Mouse (Mus musculus) liver, embryonic 13.5 days (tissue): ENCODE measurements at regions not wholly inside any gene's neighbourhood (a gene's known extent, or its start where the extent isn't known, plus 50 kb on each side); places are given as distances from the start of the nearest gene placed in this dataset.

Source experiments
- ATAC-seq: fragments of 200-750 bp; cut with Nextera tagmentation; 2 replicates; pipeline ENCODE4 v1.8.0; 2017; ENCODE audit warnings: low read depth, mild to moderate bottlenecking, moderate number of reproducible peaks, moderate library complexity
- DNase-seq: peaks from one replicate; pipeline ENCODE4 v3.0.0; 2022
- H3K27ac ChIP-seq: fragments of 300-500 bp; sonication (generic); 2 replicates; pipeline ENCODE4 v1.5.1; 2015; ENCODE audit warnings: moderate library complexity, mild to moderate bottlenecking, inconsistent platforms
- H3K27me3 ChIP-seq: fragments of 300-500 bp; sonication (generic); 2 replicates; pipeline ENCODE4 v1.6.1; 2015; ENCODE audit warnings: mild to moderate bottlenecking, inconsistent platforms
- H3K36me3 ChIP-seq: fragments of 300-500 bp; sonication (generic); 2 replicates; pipeline ENCODE4 v1.6.1; 2015; ENCODE audit warnings: mild to moderate bottlenecking, inconsistent platforms
- H3K4me1 ChIP-seq: fragments of 300-500 bp; sonication (generic); replicated peaks from 2 replicates; pipeline ENCODE4 v1.6.1; 2015; ENCODE audit warnings: inconsistent platforms
- H3K4me2 ChIP-seq: fragments of 300-500 bp; sonication (generic); 2 replicates; pipeline ENCODE4 v1.6.1; 2015; ENCODE audit warnings: inconsistent platforms, mild to moderate bottlenecking, moderate library complexity
- H3K4me3 ChIP-seq: fragments of 300-500 bp; sonication (generic); replicated peaks from 2 replicates; pipeline ENCODE4 v1.5.1; 2015; ENCODE audit warnings: mild to moderate bottlenecking, inconsistent platforms
- H3K9ac ChIP-seq: fragments of 300-500 bp; sonication (generic); 2 replicates; pipeline ENCODE4 v1.6.1; 2015; ENCODE audit warnings: mild to moderate bottlenecking, inconsistent platforms
- H3K9me3 ChIP-seq: fragments of 300-500 bp; sonication (generic); replicated peaks from 2 replicates; pipeline ENCODE4 v1.6.1; 2016; ENCODE audit warnings: inconsistent platforms
- WGBS: fragments of 180-500 bp; shearing (Covaris S2); methylation state at CpG from one replicate; pipeline ENCODE4 v1.1.7; 2015; ENCODE audit not compliant: insufficient replicate concordance; 5-methylcytosine and 5-hydroxymethylcytosine counted together

DNA sequence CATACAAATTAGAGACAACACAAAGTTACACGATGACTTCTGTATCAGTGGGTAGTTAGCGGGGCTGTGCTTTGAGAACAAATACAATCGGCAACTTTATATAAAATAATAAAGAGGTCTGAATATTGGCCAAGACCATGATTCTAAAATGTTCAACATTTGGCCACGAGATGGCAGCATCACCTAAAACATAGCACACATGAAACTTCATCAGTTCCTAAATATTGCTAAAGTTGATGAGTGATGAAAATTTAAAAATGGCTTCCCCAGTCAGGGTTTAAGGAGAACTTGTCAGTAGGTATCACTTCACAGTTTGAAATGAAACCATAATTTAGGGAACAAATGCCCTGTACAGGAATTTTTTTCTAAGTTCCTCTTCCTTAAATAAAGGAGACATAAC lies 824.6 kb downstream of the Basp1 start:
- no peak for DNase-seq
- H3K4me1 ChIP-seq, result no peaks in the 10 kb centered on the region
- H3K36me3 ChIP-seq, result no peaks in the 10 kb centered on the region
- no peaks in the 10 kb centered on the region for H3K9me3 ChIP-seq
- no peak overlapping the region for H3K4me2 ChIP-seq
- no peak overlapping the region for H3K4me3 ChIP-seq
- no peak overlapping the region for H3K27ac ChIP-seq
- H3K9ac ChIP-seq, result no peak overlapping the region
- no peaks in the 10 kb centered on the region for H3K27me3 ChIP-seq
- 21% methylated on average over 4 of the region's 4 CpGs for WGBS
- ATAC-seq, result no peak

DNA sequence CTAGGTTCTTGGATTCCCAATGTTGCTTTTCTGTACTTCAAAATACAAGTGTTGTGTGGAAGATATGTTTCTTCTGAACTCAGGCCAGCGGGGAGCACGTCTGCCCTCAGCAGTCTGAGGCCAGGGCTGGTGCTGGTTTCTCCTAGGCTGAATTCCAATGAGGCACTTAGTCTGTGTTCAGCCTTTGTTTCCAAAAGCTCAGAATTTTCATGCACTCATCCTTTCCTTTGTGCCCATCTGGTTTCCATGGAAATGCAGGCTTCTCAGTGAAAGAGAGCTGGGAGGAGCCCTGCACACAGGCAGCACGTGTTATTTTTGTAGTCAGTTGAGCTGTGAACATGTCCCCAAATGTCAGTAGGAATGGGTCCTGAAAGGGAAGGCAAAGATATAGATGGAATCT lies 846.6 kb downstream of the Basp1 start:
- no peak overlapping the region for H3K4me2 ChIP-seq
- 55% methylated on average over 3 of the region's 3 CpGs for WGBS

DNA sequence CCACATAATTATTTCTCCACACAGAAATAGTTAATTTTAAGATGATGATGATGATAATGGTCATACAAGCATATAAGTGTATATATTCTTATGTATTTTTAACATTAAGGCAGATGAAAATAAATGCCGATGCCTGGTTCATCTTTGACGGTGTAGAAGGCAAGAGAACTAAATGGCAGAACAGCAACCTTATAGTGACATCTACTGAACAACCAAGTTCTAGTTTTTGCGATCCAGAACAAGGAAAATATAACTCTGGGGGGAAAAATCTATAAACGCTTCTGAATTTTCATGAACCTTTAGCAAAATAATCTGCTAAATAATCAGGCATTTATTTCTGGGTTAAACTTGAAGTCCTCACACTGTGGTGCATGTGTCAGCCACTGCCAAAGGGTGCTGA lies 856.8 kb downstream of the Basp1 start:
- no peak overlapping the region for H3K4me2 ChIP-seq
- no peaks in the 10 kb centered on the region for H3K9me3 ChIP-seq
- H3K9ac ChIP-seq, result no peak overlapping the region
- H3K4me1 ChIP-seq, result no peaks in the 10 kb centered on the region
- no peaks in the 10 kb centered on the region for H3K36me3 ChIP-seq
- ATAC-seq (no peak), DNase-seq (no peak)
- no peaks in the 10 kb centered on the region for H3K27me3 ChIP-seq
- no peak overlapping the region for H3K4me3 ChIP-seq
- 62% methylated on average over 4 of the region's 4 CpGs for WGBS
- no peak overlapping the region for H3K27ac ChIP-seq

More for the DNA sequence above, 846.6 kb downstream of the Basp1 start:
- H3K4me3 ChIP-seq, result no peak overlapping the region
- H3K27ac ChIP-seq, result no peak overlapping the region
- no peak overlapping the region for H3K9ac ChIP-seq
- no peaks in the 10 kb centered on the region for H3K36me3 ChIP-seq
- no peaks in the 10 kb centered on the region for H3K27me3 ChIP-seq
- DNase-seq (no peak), ATAC-seq (no peak)
- H3K4me1 ChIP-seq, result no peaks in the 10 kb centered on the region
- H3K9me3 ChIP-seq, result no peaks in the 10 kb centered on the region

DNA sequence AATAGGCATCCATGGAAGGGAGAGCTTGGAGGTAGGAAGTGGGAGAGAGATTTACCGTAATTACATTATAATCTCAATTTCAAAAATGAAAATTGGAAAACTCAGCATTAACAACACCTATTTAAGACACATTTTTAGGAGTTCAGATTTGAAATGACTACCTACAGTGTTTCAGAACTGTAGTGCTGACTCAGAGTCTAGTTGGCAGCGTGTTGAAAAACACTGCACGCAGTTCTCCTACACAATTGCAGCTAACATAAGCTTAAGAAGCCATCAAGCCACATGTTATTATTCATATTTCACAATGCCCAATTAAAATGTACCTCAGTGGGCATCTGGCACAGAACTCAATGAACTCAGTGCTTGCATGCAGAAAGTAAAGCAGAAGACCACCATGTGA lies 863.5 kb downstream of the Basp1 start:
- DNase-seq (no peak), ATAC-seq (no peak)
- no peaks in the 10 kb centered on the region for H3K9me3 ChIP-seq
- H3K36me3 ChIP-seq, result no peaks in the 10 kb centered on the region
- no peak overlapping the region for H3K4me2 ChIP-seq
- no peaks in the 10 kb centered on the region for H3K4me1 ChIP-seq
- WGBS, result 76% methylated on average over 3 of the region's 3 CpGs
- H3K4me3 ChIP-seq, result no peak overlapping the region
- H3K9ac ChIP-seq, result no peak overlapping the region
- no peaks in the 10 kb centered on the region for H3K27me3 ChIP-seq
- H3K27ac ChIP-seq, result no peak overlapping the region

DNA sequence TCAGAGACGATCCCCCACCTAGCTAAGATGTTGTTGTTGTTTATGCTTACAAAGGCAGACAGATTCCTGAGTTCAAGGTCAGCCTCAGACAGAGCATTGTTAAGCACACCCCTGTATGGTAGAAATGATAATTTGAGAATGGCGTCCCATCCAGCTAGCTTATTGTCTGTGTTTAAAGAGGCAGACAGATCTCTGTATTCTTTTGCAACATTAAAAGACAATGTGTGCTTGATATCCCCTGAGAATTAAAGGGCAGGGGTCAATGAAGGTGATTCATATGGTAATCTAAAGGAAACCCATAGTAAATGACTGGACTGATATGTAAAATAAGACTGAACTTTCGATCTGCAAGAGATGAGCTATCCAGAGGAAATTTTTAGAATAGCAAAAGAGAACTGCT lies 883.5 kb downstream of the Basp1 start:
- Histone ChIP-seq H3K27me3 (no peaks in the 10 kb centered on the region), H3K4me3 (no peak overlapping the region), H3K9ac (no peak overlapping the region), H3K36me3 (no peaks in the 10 kb centered on the region), H3K27ac (no peak overlapping the region), H3K4me2 (no peak overlapping the region), H3K4me1 (no peaks in the 10 kb centered on the region), H3K9me3 (no peaks in the 10 kb centered on the region)
- 65% methylated on average over 3 of the region's 3 CpGs for WGBS
- ATAC-seq (no peak), DNase-seq (no peak)

DNA sequence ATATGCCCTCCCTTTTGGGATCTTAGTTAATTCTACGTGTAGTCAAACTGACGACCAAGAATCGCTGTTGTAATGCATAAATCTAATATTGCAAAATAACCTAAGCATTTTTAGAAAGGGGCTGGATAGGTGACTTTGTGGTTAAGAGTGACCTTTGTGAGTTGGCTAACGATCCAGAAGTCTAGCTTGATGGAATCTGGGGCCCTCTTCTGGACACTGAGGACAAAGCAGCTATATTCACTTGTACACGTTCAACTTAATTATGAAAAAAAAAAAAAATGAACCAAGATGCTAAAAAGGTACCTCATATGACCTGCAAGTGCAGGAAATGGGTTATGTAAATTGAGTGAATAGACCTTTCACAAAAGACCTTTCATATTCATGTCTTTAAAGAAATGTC lies 886.2 kb downstream of the Basp1 start:
- no peak overlapping the region for H3K4me3 ChIP-seq
- no peaks in the 10 kb centered on the region for H3K9me3 ChIP-seq
- H3K27ac ChIP-seq, result no peak overlapping the region
- 57% methylated on average over 5 of the region's 5 CpGs for WGBS
- ATAC-seq (no peak), DNase-seq (no peak)
- H3K36me3 ChIP-seq, result no peaks in the 10 kb centered on the region
- H3K9ac ChIP-seq, result no peak overlapping the region
- H3K4me1 ChIP-seq, result no peaks in the 10 kb centered on the region
- no peak overlapping the region for H3K4me2 ChIP-seq
- no peaks in the 10 kb centered on the region for H3K27me3 ChIP-seq

DNA sequence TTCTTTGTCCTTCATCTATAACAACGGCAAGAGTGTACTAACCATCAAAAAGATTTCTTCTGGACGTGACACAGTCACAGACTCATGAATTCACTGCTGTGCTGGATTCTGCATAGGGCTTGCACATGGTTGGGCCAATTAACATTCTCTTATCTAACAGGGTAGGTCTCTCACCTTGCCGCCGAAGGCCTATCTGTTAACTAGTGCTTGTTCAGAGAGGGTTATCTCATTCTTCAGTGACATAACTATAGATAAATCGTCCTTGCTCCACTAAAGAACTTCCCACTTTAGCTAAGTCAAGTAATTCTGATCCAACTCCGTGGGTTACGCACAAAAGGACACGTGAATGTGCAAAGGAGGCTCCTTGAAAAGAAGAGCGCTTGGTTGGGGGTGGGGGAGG lies 899.6 kb downstream of the Basp1 start:
- ATAC-seq, result no peak
- H3K4me1 ChIP-seq, result no peaks in the 10 kb centered on the region
- no peak overlapping the region for H3K4me3 ChIP-seq
- H3K27ac ChIP-seq, result no peak overlapping the region
- H3K9ac ChIP-seq, result no peak overlapping the region
- no peak overlapping the region for H3K4me2 ChIP-seq
- no peak for DNase-seq
- no peaks in the 10 kb centered on the region for H3K9me3 ChIP-seq
- no peaks in the 10 kb centered on the region for H3K27me3 ChIP-seq
- H3K36me3 ChIP-seq, result no peaks in the 10 kb centered on the region
- WGBS, result 61% methylated on average over 9 of the region's 9 CpGs

DNA sequence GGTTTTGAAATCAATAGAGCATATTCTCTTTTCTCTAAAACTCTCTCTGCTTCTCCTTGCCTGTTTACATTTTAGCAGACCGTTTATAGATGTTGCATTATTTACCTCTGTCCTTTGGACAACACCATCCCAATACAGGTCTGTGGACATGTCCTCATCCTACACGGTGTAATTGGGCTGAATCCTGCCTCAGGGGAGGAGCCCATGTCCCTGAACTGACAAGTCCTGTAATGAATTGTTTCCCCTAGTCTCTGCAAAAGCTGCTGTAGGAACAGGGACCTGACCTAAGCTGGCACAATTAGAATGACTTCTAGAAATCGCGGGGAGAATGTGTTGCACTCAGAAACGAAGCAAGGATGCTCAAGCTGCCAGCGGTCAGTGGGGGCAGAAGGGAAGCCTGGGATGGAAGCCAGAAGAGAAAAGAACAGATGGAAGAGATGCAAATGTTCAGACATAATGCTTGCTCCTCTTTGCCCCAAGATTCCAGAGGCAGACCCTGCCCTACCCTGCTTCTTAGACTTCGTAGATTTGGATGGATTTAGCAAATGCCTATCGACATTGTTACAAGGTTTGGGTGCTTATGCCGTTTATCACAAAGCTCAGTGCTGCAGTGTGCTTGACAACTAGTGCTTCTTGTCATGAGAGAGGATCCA lies 911.5 kb downstream of the Basp1 start:
- Histone ChIP-seq H3K36me3 (no peaks in the 10 kb centered on the region), H3K4me1 (no peaks in the 10 kb centered on the region), H3K9me3 (no peaks in the 10 kb centered on the region; the same call in 1 of the 2 replicates), H3K4me2 (no peak overlapping the region), H3K27me3 (no peaks in the 10 kb centered on the region), H3K4me3 (no peak overlapping the region), H3K9ac (no peak overlapping the region), H3K27ac (no peak overlapping the region)
- WGBS, result 65% methylated on average over 9 of the region's 9 CpGs
- DNase-seq (no peak), ATAC-seq (no peak)

DNA sequence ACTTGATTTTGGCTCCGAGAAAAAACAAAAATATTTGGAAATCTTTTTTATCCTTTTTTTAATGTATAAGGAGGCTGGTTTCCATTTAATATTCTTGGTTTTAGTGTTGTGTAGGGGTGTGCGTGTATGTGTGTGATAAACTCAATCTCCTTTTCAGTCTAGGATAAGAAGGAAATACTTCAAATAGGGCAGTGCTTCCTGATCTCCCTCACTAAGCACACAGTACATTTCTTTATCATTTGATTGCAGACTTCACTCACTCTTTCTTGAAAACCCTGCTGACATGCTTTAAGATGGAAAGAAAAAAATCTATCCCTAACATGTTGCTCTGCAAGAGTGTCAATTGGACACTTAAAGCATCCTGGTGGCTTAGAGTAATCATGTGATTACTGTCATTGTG lies 927.3 kb downstream of the Basp1 start:
- Histone ChIP-seq H3K27me3 (no peaks in the 10 kb centered on the region), H3K4me2 (no peak overlapping the region), H3K9me3 (no peaks in the 10 kb centered on the region), H3K9ac (no peak overlapping the region), H3K4me3 (no peak overlapping the region), H3K27ac (no peak overlapping the region), H3K4me1 (no peaks in the 10 kb centered on the region), H3K36me3 (no peaks in the 10 kb centered on the region)
- ATAC-seq (no peak), DNase-seq (no peak)
- 59% methylated on average over 2 of the region's 2 CpGs for WGBS

DNA sequence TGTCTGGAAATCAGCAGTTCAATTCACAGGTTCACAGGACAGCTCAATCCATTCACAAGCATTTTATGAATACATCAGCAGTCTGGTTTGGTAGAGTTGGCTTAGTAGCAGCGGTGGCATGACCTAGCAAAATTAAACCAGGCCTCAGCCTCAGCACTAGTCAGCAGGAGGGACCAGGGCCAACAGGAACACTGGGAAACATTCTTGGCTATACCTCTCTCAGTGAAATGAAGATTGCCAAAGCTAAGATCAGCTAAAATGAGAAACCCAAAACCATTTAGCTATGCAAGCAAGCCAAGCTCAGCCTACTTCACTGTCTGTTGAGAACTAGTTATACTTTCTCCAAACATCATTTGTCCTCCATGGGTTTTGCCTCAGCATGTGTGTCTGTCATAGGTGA lies 945.3 kb downstream of the Basp1 start:
- H3K9me3 ChIP-seq, result no peaks in the 10 kb centered on the region
- no peaks in the 10 kb centered on the region for H3K27me3 ChIP-seq
- 61% methylated on average over 1 of the region's 1 CpGs for WGBS
- H3K4me2 ChIP-seq, result no peak overlapping the region
- DNase-seq (no peak), ATAC-seq (no peak)
- H3K27ac ChIP-seq, result no peak overlapping the region
- H3K9ac ChIP-seq, result no peak overlapping the region
- no peaks in the 10 kb centered on the region for H3K36me3 ChIP-seq
- H3K4me1 ChIP-seq, result no peaks in the 10 kb centered on the region
- H3K4me3 ChIP-seq, result no peak overlapping the region

DNA sequence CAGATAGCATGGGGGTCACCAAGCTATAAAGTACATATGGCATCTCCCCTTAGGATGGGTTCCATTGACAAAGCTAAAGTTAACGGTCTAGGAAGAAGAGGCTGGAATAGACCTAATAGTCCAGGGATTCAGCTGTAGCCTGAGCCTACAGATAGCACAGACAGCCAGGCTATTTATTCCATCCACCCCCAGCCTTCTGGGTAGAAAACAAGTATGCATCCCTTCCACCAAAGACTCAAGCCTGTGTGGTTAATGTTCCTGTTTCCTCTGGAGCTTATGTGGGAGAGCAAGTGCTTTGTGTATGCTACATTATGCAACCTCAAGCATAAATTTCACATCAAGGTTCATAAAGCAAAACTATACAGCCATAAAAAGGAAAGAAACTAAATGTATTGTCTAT lies 955.8 kb downstream of the Basp1 start:
- Histone ChIP-seq H3K27ac (no peak overlapping the region), H3K9me3 (no peaks in the 10 kb centered on the region), H3K9ac (no peak overlapping the region), H3K36me3 (no peaks in the 10 kb centered on the region), H3K4me2 (no peak overlapping the region), H3K27me3 (no peaks in the 10 kb centered on the region), H3K4me3 (no peak overlapping the region), H3K4me1 (no peaks in the 10 kb centered on the region)
- no peak for DNase-seq
- no peak for ATAC-seq
- 56% methylated on average over 1 of the region's 1 CpGs for WGBS

DNA sequence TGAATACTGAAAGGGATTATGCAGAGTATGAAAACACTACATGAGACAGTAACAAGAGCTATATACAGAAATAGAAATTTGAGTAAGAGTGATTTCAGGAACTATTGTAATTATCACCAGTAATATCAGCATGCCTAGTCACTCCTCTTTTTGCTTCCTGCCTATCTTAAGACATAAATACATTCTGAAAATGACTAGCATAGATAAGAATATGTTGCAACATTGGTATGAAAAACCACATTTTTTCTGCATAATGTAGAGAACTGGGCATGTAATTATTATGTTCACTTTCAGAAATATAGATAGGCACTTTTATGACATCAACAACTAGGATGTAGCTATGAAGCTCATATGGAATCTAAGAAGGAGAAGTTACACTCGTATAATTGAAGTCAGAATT lies 980.5 kb downstream of the Basp1 start:
- Histone ChIP-seq H3K36me3 (no peaks in the 10 kb centered on the region), H3K27me3 (no peaks in the 10 kb centered on the region), H3K27ac (no peak overlapping the region), H3K9ac (no peak overlapping the region), H3K4me2 (no peak overlapping the region), H3K4me3 (no peak overlapping the region), H3K4me1 (no peaks in the 10 kb centered on the region), H3K9me3 (no peaks in the 10 kb centered on the region)
- 48% methylated on average over 1 of the region's 1 CpGs for WGBS
- ATAC-seq, result no peak
- DNase-seq, result no peak
